Mouse (Mus musculus): ENCODE data around the gene Tbc1d10a. TPM values are rescaled to one million over a fixed set of nuclear protein-coding genes. Genes with fewer than 3 reads are reported as not detected.

The Tbc1d10a gene
- 10 to 100 TPM; 13.7 to 16.2 TPM for total RNA-seq (2021)
- polyA plus RNA-seq (2012; rRNA removed) = 35.3 and 38.3 TPM in 2 replicates
- long read RNA-seq, transcript Tbc1d10a-201 (9 exons, 1,957 nt) = major isoform, 30 of 34 reads
- long read RNA-seq, partial matches to known transcripts = 0 of 34 reads
- long read RNA-seq, other reads (novel, unspliced or antisense) = 4 of 34 reads

DNA sequence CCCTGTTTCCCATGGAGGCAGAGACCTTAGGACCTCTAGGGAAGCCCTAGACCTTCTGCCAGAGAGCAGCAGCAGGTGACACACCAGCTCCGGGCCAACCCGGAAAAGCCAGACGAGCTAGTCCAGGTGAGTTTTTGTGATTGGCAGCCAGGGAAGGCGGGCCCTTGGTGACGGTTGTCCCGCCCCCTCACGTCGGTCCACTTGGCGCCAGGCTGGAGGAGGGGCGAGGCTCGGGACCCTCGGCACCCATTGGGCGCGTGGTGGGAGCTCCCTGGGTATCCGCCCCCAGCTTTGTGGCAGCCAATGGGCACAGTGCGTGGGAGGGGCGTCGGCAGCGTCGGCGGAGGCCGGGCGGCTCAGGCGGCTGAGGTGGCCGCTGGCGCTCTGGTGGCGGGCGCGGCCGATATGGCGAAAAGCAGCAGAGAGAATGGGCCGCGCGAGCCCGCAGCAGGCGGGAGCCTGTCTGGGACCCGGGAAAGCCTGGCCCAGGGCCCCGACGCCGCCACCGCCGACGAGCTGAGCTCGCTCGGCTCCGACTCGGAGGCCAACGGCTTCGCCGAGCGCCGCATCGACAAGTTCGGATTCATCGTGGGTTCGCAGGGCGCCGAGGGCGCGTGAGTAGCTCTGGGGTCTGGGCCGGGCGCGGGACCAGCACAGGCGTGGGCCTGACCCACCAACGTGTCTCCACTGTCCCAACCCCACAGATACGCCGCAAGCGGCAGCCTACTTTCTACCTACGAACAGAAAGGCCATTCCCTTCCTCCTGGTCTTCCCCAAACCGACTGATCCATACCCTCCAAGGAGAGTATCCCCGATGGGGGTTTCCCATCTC, at the start of gene Tbc1d10a:
Tbc1d10a (plus strand) TSS at position 304 of the 832 bp plus-strand sequence.
- peak; percentile 99 for DNase-seq

DNA sequence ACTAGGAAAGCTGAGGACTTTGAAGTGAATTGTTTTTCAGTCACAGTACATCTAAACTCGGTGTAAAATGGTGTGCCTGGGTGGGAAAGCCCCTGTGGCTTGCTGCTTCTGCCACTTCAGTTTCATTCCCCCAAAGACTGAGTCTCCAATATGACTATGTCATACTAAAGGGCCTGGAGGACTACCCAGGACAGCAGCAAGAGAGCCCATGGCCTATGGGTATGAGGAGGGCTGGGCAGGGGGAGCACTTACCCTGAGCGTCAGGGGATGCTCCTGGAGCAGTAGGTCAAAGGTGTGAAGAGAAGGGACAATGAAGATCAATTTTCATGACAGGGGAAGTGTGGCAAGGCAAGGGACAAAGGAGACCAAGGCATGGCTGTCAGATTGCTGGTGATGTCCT, 47.6 kb upstream of the Tbc1d10a start:
- no peak for DNase-seq

DNA sequence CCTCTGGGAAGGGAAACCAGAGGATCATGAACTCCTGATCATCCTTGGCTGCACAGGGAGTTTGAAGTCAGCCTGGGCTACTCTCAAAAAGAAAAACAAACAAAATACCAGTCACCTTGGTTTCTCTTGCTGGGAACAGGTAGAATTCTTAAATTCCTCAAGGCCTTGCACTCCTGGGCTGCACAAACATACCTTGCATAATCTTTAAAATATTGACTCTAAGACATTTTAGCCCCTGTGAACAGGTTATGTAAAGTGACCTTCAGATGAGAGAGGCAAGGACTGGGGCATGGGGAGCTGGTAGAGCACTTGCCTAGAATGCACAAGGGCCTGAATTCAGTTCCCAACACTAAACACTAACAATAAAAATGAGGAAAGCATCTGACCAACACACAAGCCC, 45.1 kb upstream of the Tbc1d10a start:
- DNase-seq = no peak

DNA sequence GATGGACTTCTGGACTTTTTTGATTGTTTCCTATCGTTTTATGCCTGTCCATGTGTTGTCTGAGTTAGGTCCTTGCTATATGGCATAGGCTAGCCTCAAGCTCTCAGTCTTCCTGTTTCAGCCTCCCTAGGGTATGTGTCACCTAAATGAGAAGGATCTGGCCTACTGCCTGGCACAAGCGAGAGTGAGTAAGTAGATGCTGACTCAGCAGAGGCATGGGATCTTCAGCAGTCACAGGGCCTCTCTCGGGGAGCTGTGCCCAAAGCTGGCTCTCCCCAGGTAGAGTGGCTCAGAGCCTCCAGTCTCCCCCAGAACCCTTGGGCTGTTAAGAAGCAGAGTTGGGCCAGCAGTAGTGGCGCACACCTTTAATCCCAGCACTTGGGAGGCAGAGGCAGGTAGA, 44.2 kb upstream of the Tbc1d10a start:
- peak; percentile 43 for DNase-seq

DNA sequence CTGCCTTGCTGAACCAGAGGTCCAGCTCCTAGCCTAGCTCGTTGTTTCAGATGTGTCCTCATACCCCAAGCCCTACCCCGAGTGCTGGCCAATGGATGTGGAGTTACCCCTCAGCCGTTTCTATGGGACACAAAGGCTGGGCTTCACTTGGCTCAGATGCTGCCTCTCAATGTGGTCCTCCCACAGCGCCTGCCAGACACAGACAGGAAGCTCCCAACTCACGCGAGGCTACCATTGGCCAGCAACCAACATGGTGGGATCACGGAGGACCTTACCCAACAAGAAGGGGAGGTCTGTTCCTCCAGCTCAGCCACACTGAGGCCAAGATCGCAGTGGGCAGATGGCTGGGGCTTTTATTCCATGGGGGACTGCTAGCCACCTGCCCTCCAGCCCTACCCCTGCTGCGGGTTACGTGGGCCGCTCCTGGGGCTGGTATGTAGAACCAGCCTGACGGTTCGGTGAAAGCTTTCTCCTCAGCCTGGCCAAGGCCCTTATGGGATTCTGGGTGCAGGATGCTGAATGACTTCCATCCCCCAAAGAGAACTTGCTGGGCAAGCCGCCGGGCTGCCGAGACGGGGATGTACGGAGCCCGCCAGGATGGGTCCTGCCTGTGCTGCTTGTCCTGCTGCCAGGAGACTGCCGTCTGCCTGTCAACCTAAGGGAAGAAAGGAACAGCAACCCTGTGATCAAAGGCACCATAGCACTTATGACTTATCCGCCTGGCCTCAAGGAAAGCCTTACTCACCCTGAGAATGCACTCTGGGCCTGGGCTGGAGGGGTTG, 43.1 kb upstream of the Tbc1d10a start:
- DNase-seq = no peak

DNA sequence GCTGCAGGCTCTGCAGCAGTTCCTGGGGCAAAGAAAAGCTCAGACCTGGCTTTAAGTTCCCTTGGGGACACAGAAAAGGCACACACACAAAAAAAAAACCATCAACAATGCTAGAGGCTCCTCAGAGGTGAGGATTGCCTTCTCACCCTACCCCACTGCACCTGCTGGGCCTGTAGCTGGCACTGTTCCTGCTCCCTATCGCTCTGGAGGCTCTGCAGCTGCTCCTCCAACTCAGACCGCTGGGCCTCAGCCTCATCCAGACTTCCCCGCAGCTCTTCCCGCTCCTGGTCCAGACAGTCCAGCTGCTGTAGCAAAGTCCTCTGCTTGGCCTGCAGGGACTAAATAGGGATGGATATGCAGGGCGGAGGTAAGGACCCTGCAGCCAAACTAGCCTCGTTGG, 40.2 kb upstream of the Tbc1d10a start:
- DNase-seq = no peak

DNA sequence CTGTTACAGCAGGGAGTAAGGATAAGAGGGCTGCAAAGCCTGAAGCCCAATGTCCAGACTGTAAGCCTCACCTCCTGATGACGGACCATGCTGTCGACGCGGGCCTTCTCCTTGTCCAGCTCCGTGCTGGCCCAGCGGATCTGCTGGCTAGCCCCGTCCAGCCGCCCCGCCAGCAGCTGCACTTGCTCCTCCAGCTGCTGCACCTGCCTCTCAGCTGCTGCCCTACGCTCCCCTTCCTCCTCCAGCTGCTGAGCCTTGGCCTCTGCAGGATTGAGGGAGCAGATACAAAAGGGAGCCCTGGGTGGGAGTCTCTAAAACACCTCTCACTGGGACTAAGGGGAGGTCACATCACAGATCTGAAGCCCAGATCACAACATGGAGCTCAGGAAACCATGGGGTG, 39.5 kb upstream of the Tbc1d10a start:
- no peak for DNase-seq

DNA sequence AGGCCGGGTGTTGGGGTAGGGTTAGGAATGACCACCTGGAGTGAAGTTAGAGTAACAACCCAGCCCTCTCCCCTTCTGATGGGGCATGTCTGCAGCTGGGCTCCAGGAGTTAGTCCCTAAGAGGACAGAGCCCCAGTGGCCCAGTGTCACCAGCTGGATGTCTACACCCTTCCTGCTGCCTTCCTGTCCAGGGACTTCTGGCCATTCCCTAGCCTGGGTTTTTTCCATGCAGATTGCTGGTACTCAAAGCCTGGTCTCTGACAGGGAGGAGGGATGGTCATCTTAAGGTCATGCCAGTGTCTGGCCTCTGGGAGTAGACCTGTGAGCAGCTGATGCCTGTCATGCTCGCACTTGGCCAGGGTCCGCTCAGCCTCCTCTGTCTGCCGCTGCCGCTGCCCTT, 38.5 kb upstream of the Tbc1d10a start:
- peak; percentile 42 for DNase-seq

DNA sequence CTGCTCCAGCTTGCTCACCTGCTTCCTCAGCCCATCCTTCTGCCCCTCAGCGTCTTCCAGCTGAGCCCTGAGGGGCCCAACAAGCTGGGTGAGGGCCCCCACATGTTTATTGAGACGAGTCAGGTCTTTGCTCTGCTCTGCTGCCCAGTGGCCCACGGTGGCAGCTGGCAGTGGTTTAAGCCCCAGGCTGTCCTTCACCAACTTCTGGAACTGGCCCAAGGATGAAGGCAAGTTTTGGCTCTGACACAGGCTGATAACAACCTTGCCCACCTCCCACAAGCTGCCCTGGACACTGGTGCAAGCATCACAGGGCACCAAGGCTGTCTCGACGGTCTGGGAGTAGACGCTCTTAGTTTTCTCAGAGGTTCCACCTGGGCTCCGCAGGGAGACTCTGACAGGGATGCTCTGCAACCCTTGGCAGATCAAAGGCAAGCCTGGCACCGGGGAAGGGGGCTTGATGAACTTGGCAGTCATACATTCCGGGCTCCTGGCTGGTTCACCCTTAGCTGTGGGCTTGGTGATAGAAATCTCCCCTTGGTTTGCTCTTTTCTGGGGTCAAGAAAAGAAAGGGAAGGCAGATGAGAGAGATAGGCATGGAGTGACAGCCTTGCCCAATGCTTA, 37.9 kb upstream of the Tbc1d10a start:
- DNase-seq = peak; percentile 32

DNA sequence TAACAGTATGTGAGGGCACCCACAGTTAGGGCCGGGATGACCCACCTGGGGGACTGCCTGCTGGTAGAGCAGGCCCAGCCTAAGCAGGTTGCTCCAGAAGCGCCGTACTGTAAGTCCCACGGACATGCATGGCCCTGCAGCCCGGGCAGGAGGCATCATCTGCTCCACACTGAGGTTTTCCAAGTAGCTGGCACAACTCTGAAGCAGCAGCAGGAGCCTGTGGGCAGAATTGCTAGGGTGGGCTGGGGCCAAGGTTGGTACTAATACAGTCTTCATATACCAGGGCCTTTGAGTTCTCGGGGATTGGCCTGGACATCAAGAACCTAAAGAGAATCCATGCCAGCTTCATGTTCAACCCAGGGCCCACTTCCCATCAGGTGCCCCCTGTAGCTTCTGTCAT, 36.7 kb upstream of the Tbc1d10a start:
- no peak for DNase-seq

DNA sequence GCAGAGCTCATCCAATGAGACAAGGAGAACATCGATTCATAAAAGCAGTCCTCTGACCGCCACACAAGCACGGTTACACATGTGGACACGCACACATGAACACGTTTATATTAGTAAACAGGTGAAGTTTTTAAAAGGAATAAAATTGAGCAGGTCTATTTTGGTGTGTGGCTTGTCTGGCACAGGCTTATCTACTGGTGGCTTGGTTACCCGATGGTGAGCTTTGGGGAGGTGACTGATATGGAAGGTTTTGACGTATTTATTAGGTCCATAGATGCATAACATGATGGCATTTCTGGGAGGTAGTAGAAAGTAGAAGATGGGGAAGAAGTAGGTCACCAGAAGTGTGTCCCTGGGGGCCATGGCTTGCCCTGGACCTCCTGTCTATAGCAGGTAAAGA, 32.9 kb upstream of the Tbc1d10a start:
- no peak for DNase-seq

DNA sequence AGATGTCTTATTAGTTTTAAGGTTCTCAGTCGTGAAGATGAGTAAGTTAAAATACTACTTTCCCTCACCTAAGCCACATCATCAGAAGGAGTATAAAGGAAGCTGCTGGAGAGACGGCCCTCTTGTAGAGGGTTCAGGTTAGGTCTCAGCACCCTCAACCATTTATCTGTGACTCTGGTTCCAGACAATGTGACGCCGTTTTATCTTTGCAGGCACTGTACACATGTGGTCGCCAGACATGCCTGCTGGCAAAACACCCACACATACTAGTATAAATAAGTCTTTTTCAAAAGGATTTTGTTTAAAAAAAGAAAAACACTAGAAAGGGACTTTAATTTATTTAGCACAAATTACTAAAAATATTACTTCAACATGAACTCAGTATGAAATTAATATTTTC, 30.9 kb upstream of the Tbc1d10a start:
- DNase-seq = no peak

DNA sequence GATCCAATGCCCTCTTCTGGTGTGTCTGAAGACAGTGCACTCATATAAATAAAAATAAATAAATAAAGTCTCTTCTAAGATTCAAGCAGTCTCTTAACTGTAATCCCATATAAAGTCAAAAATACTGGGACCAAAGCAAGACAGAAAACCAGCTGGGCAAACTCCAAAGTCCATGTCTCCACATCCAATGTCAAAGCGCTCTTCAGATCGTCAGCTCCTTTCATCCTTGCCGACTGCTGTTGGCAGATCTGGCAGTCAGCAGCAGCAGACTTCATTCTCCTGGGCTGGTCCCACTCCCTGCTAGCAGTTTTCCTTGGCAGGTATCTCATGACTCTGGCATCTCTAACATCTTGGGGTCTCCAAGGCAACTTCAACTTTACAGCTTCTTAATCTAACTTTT, 27.9 kb upstream of the Tbc1d10a start:
- DNase-seq = no peak

DNA sequence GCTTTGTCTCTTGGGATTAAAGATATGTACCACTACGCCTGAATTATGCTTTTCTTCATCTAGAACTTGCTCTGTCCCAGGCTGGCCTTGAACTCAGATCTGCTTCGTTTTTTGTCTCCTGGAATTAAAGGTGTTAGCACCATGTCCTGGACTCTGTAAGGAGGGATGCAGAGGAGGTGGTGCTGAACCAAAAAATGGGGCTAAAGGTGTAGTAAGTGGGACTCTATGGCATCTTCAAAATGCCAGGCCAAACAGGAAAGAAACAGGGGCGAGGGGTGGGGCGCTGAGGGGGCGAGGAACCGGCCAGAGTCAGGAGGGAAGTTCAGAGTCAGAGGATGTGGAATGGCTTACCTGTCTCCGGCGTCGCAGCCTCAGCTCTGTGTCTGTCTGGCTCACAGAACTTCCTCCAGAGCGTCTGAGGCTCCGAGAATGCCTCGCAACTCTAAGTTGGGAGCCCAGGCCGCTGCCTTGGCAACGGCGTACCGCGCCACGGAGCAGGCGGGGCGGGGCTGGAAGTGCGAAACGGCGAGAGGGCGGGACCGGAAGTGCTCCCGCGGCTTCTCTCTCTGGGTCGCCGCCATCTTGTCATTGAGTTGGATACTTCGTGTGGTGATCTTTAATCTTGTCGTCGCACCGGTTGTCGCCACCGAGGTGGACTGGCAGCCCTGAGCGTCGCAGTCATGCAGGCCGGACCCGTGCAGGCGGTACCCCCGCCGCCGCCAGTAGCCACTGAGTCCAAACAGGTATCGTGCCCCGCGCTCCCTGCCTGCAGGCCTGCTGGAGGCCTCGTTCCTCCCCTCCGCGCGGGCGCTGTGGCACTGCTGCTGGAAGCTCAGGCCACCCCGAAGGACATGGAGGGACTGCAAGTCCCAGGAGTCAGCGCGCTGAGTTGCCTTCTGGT, 26.5 kb upstream of the Tbc1d10a start, which contains the start of the genes Ccdc157 and Sf3a1:
Ccdc157 (minus strand) TSS at position 486 of the 901 bp plus-strand sequence.
Sf3a1 (plus strand) TSS at position 543 of the 901 bp plus-strand sequence.
- DNase-seq = peak; percentile 96

DNA sequence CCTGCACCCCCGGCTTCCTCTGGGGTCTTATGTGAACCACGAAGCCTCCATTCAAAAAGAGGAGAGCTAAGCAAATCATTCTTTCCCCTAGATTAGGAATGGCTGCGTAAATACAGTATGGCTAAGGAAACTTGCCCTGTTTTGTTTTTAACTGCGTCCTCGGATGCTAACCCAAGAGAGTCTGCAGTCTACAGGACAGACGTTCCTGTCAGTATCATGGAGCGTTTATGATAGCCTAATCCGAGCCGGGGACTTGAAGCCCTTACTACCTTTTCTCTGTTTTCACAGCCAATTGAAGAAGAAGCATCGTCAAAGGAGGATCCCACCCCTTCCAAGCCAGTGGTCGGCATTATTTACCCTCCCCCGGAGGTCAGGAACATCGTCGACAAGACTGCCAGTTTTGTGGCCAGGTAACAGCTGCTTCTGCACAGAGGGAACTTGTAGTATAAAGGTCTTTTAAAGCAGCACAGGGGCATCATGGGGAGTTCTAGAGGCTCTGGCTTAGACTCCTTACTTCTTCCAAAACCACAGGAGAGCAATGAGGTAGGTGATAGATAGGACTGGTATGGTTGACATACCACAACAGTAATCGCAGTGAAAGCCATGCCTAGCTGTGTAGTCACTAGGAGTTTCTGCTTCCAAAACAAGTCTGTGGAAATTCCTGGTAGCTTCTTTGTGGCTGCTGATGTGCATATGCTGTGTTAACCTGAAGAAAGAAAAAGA, 25.7 kb upstream of the Tbc1d10a start:
- DNase-seq = no peak

DNA sequence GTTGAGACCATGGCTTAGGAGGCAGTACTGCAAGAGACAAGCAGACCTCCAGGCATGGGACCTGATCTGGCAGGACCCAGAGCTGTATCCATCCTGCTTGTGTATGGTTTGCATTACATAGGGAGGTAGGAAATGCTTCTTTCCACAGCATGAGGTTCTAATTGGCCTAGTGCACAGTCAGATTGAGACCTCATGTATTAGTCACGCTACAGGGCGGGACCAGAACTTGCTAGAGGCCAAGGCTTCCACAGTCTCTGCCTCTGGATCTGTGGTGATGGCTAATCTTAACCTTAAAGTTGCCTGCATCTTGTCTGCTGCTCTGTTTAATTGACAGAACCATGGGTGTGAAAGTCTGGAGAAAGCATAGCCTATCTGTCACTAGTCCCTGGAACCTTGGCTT, 21.9 kb upstream of the Tbc1d10a start:
- DNase-seq = peak; percentile 55

DNA sequence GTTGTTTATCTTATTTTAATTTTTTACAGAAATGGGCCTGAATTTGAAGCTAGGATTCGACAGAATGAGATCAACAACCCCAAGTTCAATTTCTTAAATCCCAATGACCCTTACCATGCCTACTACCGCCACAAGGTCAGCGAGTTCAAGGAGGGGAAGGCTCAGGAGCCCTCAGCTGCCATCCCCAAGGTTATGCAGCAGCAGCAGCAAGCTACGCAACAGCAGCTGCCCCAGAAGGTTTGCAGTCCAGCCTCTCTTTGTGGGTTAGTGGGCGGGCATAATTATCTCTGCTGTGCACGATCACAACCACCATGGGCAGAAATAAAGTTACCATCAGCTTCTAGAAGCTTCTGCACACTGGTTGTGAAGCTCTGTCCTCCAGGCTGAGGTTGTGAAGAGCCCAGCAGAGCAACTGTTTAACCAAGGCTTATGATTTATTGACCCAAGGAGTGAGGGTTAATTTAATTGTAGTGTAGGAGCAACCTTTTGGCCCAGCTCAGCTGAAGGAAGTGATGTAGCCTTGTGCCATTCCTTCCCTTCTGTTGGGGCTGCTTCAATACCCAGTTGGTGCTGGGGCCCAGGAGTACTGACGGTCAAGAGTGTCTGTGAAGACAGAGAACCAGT, 20.0 kb upstream of the Tbc1d10a start:
- DNase-seq = peak; percentile 39

DNA sequence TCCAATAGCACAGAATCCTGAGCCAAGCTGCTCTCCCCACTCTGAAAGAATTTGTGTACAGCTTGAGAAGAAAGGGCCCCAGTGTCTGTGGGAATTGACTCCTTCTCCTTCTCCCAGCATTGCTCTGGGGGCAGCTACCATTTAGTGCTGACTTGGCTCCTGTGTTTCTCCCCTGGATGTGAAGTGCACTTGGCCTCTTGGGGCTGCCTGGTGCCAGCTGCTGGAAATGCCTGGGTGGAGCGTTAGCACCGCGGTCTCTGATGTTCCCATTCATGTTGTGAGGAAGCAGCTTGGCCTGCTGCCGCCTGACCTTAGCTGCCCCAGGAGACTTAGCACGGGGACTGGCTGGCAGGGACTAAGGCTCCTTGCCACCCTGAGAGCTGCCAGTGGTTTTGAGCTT, 12.0 kb upstream of the Tbc1d10a start:
- DNase-seq = peak; percentile 68

DNA sequence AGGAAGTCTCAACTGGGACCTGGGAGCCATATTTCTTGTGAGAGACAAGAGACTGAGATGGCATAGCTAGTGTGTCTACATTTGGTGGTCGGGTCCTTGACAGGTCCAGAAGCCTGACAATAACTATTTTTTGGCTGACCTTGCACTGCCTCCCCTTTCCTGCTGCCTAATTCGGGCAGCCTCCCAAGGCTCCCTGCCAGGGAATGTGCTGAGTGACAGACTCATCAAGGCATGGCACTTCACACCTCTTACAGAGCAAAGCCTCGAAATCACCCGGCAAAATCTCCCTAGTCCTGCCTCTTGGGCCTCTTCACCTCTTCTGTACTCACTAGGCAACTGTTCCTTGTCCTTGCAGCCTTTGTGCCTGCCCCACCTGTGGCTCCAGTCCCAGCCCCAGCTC, 8.9 kb upstream of the Tbc1d10a start:
- no peak for DNase-seq

DNA sequence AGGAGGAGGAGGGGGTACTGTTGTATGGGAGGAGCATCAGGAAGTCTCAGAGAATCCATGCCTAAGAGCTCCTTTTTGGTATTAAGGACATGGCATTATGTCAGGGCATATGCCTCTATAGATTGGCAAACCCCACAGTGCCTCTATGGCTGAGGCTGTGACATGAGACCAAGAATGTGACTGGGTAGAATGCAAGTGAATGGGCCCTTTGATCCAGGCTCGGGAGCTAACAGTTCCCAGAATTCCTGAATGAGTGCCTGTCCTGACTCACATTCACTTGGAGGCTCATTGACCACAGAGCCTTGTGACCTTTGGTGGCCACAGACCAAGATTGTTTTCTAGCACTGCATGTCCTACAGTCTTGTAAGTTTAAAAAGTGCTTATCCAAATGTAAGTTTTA, 4.5 kb upstream of the Tbc1d10a start:
- DNase-seq = no peak

Data from adrenal gland, adult 2 months (tissue).